Mouse (Mus musculus) stomach, embryonic 14.5 days (tissue): Measurements from ENCODE around the gene Galnt18. TPM values are rescaled to one million over a fixed set of nuclear protein-coding genes. Genes with fewer than 3 reads are reported as not detected.

Experiments used
- ATAC-seq: fragments of 200-750 bp; cut with Nextera tagmentation; 2 replicates; pipeline ENCODE4 v1.8.0; 2017; ENCODE audit warnings: low read depth, moderate TSS enrichment; ENCODE audit not compliant: insufficient number of reproducible peaks, insufficient read depth, low FRiP score
- H3K27ac ChIP-seq: fragments of 300-500 bp; sonication (generic); 2 replicates; pipeline ENCODE4 v1.5.1; 2014; ENCODE audit warnings: mild to moderate bottlenecking, low read length, moderate library complexity, mixed read lengths
- H3K27me3 ChIP-seq: fragments of 300-500 bp; sonication (generic); 2 replicates; pipeline ENCODE4 v1.6.1; 2014; ENCODE audit warnings: low read length, control low read depth, mixed read lengths; ENCODE audit not compliant: control insufficient read depth, insufficient read depth
- H3K36me3 ChIP-seq: fragments of 300-500 bp; sonication (generic); 2 replicates; pipeline ENCODE4 v1.6.1; 2014; ENCODE audit warnings: mild to moderate bottlenecking, control low read depth, low read length, moderate library complexity, mixed read lengths; ENCODE audit not compliant: control insufficient read depth, insufficient read depth
- H3K4me1 ChIP-seq: fragments of 300-500 bp; sonication (generic); 2 replicates; pipeline ENCODE4 v1.6.1; 2014; ENCODE audit warnings: low read length, control low read depth, mixed read lengths; ENCODE audit not compliant: control insufficient read depth, insufficient read depth
- H3K4me2 ChIP-seq: fragments of 300-500 bp; sonication (generic); replicated peaks from 2 replicates; pipeline ENCODE4 v1.6.1; 2014; ENCODE audit warnings: low read depth, low read length, control low read depth
- H3K4me3 ChIP-seq: fragments of 300-500 bp; sonication (generic); 2 replicates; pipeline ENCODE4 v1.5.1; 2014; ENCODE audit warnings: low read depth, low read length, control low read depth
- H3K9ac ChIP-seq: fragments of 300-500 bp; sonication (generic); replicated peaks from 2 replicates; pipeline ENCODE4 v1.6.1; 2014; ENCODE audit warnings: low read depth, mild to moderate bottlenecking, control low read depth, low read length, moderate library complexity, mixed read lengths
- H3K9me3 ChIP-seq: fragments of 300-500 bp; sonication (generic); 2 replicates; pipeline ENCODE4 v1.6.1; 2016; ENCODE audit warnings: low read depth, low read length, control low read depth; ENCODE audit not compliant: control insufficient read depth
- WGBS: fragments of 180-500 bp; shearing (Covaris S2); extraction: QIAGEN DNeasy Blood & Tissue Kit; methylation state at CpG from one replicate; pipeline ENCODE4 v1.1.7; 2014; 5-methylcytosine and 5-hydroxymethylcytosine counted together
- polyA plus RNA-seq: library from polyadenylated mRNA; unstranded; fragments of >200 nt; fragmentation: Nextera tagmentation; extraction: Ambion mirVana; gene quantifications from 2 replicates; pipeline ENCODE4 v1.2.1, GENCODE M21; 2014

The Galnt18 gene
- polyA plus RNA-seq, 1 experiment from 2014 or later: 40.8 TPM

DNA sequence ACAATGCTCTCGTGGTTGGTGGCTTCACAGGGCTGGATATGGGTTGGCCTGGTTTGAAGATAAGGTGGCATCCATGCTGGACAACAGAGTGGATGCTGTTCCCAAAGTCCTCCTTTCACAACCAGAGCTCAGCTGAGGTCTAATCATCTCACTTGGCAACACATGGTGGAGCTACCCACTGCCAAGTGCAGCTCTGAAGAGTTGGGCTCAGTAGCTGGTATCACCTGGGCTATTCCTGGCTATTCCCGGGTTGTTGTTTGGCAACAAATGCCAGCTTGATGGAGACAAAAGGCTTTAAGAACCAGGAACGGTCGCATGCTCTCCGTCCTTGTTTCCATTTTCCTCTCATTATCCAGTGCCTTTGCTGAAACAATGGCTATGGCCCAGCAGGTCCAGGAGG lies 19.2 kb upstream of the Galnt18 start:
- Histone ChIP-seq H3K4me3 (no peak overlapping the region), H3K27me3 (no peaks in the 10 kb centered on the region), H3K36me3 (no peaks in the 10 kb centered on the region), H3K9me3 (no peaks in the 10 kb centered on the region), H3K4me1 (no peaks in the 10 kb centered on the region), H3K27ac (no peak overlapping the region), H3K9ac (no peak overlapping the region), H3K4me2 (no peak overlapping the region)
- ATAC-seq: no peak
- WGBS: 83% methylated on average over 5 of the region's 5 CpGs

DNA sequence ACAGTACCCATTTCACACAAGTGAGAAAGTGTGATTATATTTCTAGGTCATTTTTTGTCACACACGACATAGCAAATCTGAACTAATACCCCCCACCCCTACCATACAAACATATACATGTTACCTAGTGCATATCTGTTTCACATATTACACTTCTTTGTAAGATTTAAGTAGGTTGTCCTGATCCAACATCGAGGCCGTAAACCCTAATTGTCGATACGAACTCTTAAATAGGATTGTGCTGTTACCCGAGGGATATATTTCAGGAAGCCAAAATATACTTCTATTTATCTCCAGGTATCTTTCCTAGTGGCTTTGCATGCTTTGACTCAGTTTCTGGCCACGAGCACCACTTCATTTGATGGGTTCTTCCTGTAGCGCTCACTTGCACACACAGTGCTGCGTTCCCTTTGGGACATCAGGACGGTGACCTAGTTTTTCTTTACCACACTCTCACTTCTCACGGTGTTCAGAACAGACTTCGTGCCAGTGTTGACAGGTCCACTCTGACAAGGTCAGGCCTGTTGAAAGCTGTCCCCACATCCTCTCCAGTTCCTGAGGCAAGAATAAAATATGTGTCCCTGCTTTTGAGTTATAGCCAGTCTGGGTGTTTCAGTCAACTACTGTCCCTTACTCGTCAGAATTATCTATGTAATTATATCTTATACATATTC lies 17.7 kb upstream of the Galnt18 start:
- 88% methylated on average over 13 of the region's 13 CpGs for WGBS
- no peak for ATAC-seq
- H3K36me3 ChIP-seq: no peaks in the 10 kb centered on the region

DNA sequence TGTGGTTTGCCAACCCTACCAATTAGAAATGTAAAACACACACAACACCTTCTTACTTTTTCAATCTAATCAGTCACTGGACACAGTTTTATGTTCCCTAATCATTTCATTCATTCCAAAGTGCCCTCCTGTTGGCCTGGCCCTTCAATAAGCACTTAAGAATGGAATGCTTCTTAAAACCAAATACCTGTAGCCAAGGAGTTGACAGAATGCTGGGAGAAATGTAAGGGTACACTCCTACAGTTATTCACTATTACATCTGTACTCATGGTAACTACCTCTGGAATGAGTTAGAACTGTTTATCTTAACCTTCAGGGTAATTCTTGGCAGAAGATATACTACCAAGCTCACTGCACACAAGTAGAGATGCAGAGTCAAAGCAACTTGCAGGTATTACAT lies 15.3 kb upstream of the Galnt18 start:
- H3K9ac ChIP-seq: no peak overlapping the region
- no peak for ATAC-seq

More for the DNA sequence above, 17.7 kb upstream of the Galnt18 start:
- H3K4me1 ChIP-seq: no peaks in the 10 kb centered on the region
- H3K9ac ChIP-seq: no peak overlapping the region
- H3K4me3 ChIP-seq: no peak overlapping the region
- H3K4me2 ChIP-seq: no peak overlapping the region
- H3K27ac ChIP-seq: no peak overlapping the region
- no peaks in the 10 kb centered on the region for H3K27me3 ChIP-seq
- no peaks in the 10 kb centered on the region for H3K9me3 ChIP-seq

DNA sequence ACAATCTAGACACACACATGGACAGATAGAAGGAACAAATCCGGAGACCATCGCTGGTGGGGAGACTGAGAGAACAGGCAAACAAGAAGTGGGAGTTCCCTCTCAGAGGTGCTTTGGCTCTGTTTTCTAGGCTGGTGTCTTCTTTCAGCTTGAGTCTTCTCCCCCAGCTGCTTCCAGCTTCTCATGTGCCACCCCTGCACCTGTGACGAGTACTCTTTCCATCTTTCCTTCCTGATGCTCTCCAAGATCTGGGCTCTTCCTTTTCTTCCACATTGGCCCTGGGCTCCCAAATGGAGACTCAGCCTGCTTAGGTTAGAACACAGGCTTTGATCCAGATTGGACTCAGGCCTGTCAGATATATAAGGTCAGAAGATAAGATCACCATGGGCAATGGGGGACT lies 12.4 kb upstream of the Galnt18 start:
- H3K9me3 ChIP-seq: no peaks in the 10 kb centered on the region
- H3K27me3 ChIP-seq: no peaks in the 10 kb centered on the region
- peaks cover 10% of the 10 kb centered on the region for H3K4me1 ChIP-seq
- H3K4me2 ChIP-seq: no peak overlapping the region
- no peaks in the 10 kb centered on the region for H3K36me3 ChIP-seq
- H3K4me3 ChIP-seq: no peak overlapping the region
- H3K27ac ChIP-seq: no peak overlapping the region
- no peak overlapping the region for H3K9ac ChIP-seq
- 91% methylated on average over 3 of the region's 3 CpGs for WGBS
- ATAC-seq: no peak

More for the DNA sequence above, 15.3 kb upstream of the Galnt18 start:
- no peaks in the 10 kb centered on the region for H3K9me3 ChIP-seq
- no peaks in the 10 kb centered on the region for H3K36me3 ChIP-seq
- H3K4me1 ChIP-seq: peaks cover 10% of the 10 kb centered on the region
- H3K27me3 ChIP-seq: no peaks in the 10 kb centered on the region
- H3K4me2 ChIP-seq: no peak overlapping the region
- no peak overlapping the region for H3K4me3 ChIP-seq
- no peak overlapping the region for H3K27ac ChIP-seq

DNA sequence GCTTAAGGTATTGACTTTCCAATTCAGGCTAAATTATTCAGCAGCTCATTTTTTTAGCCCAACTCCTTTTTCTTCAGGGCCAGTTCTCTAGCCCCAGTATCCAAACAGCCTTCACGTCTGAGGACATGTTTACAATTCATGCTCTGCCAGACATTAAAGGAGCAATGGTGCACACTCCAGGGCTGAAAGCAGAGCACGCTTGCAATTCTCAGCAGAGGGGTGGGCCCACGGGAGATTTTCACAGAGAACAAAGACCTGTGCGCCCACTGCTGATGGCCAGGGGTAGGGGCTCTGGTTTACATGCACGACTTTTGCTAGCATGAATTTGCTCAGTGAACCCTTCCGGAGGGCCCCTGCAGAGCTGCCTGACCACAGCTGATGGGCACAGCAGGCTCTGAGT lies 11.6 kb upstream of the Galnt18 start:
- H3K27me3 ChIP-seq: no peaks in the 10 kb centered on the region
- no peak overlapping the region for H3K4me2 ChIP-seq
- H3K9ac ChIP-seq: no peak overlapping the region
- peaks cover 10% of the 10 kb centered on the region for H3K4me1 ChIP-seq
- no peak overlapping the region for H3K4me3 ChIP-seq
- WGBS: 28% methylated on average over 6 of the region's 6 CpGs
- H3K27ac ChIP-seq: peak overlapping the region; percentile 56
- no peaks in the 10 kb centered on the region for H3K9me3 ChIP-seq
- ATAC-seq: no peak
- H3K36me3 ChIP-seq: no peaks in the 10 kb centered on the region

DNA sequence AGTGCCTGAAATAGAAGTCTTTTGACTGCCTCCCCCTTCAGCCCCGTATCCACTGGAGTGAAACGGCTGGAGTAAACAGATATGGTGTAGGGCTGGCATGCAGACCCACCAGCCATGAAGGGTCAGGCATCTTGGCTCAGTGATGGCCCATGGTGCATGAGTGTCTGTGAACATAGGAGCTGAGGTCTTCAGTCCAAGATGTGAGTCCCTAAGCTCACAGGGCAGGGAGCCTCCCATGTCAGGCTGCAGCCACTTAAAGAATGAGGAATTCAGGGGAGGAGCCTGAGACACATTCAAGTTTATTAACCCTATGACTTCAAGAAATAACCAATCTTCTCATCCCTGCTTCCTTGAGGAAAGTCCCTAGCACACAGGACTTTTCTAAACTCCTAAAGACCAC lies 8.1 kb upstream of the Galnt18 start:
- Histone ChIP-seq H3K4me1 (peaks cover 10% of the 10 kb centered on the region), H3K36me3 (no peaks in the 10 kb centered on the region), H3K9me3 (no peaks in the 10 kb centered on the region), H3K4me2 (no peak overlapping the region), H3K27me3 (no peaks in the 10 kb centered on the region), H3K9ac (no peak overlapping the region), H3K4me3 (no peak overlapping the region), H3K27ac (no peak overlapping the region)
- WGBS: 33% methylated on average over 2 of the region's 2 CpGs
- no peak for ATAC-seq

DNA sequence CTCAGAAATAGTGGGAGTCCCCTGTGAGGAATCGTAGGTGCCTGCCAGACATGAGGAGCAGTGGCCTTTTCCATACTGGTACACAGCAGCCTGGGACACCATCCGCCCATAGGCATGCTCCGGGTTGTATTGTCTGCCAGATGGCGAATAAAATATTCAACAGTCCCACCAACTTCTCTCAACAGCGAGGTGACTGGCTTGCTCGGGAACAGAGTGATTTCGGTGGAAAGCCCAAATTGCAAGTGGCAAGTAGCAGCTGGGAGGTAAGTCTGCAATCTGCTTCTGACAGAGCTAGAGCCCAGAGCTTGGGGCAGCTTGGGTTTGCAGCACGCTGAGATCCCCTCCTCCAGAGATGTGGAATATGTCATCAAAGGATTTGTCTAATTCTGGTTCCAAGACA lies 5.7 kb upstream of the Galnt18 start:
- H3K4me1 ChIP-seq: no peaks in the 10 kb centered on the region
- WGBS: 83% methylated on average over 8 of the region's 8 CpGs
- no peak overlapping the region for H3K4me3 ChIP-seq
- no peak overlapping the region for H3K27ac ChIP-seq
- no peaks in the 10 kb centered on the region for H3K36me3 ChIP-seq
- ATAC-seq: no peak
- H3K4me2 ChIP-seq: no peak overlapping the region
- H3K9me3 ChIP-seq: no peaks in the 10 kb centered on the region
- no peak overlapping the region for H3K9ac ChIP-seq
- no peaks in the 10 kb centered on the region for H3K27me3 ChIP-seq

DNA sequence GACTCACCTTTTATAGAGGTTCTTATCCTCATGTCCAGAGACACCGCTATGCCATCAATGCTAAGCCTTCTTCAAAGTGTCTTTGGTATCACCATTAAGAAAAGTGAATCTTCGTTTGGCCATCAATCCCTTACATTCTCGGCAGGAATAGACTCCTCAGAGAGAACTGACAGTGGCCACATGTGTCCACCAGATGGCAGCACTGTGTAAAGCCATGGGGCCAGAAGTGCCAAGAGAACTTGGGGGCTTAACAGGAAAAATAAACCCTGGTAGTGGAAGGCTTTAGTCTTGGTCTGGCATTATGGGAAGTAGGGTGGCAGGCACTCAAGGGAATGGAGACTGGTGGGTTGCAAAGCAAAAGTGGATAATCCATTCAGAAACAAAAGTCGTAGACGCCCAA lies 2.3 kb upstream of the Galnt18 start:
- no peak for ATAC-seq
- no peaks in the 10 kb centered on the region for H3K9me3 ChIP-seq
- WGBS: 54% methylated on average over 5 of the region's 5 CpGs
- no peaks in the 10 kb centered on the region for H3K36me3 ChIP-seq
- H3K4me3 ChIP-seq: no peak overlapping the region
- peaks cover 9% of the 10 kb centered on the region; the same call in 1 of the 2 replicates for H3K4me1 ChIP-seq
- H3K9ac ChIP-seq: no peak overlapping the region
- no peak overlapping the region for H3K4me2 ChIP-seq
- no peaks in the 10 kb centered on the region for H3K27me3 ChIP-seq
- H3K27ac ChIP-seq: no peak overlapping the region

DNA sequence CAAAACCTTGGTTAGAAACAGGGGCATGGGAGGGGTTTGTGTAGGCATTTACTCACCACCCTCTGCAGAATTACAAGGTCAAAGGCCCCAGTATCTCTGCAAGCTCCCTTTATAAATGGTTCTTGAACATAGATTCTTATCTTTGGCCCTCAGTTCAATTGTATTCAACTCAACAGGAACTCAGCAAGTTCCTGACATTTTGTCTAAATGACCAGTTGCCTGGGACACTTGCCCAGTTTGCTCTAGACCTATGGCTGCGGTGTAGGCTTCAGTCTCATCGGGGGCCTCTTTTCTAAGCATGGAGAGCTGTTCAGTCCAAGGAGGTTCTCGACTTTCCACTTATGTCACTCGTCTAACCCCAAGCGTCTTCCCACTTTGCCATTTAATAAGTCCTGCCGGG lies 1.5 kb upstream of the Galnt18 start:
- Histone ChIP-seq H3K27ac (no peak overlapping the region), H3K4me2 (no peak overlapping the region), H3K4me3 (no peak overlapping the region), H3K36me3 (no peaks in the 10 kb centered on the region), H3K4me1 (peaks cover 9% of the 10 kb centered on the region; the same call in 1 of the 2 replicates), H3K9ac (no peak overlapping the region), H3K9me3 (no peaks in the 10 kb centered on the region), H3K27me3 (no peaks in the 10 kb centered on the region)
- 87% methylated on average over 6 of the region's 6 CpGs for WGBS
- no peak for ATAC-seq
